Mouse (Mus musculus): ENCODE measurements around the gene Rpa2. TPM values are rescaled to one million over a fixed set of nuclear protein-coding genes. Genes with fewer than 3 reads are reported as not detected.
"Not testable (repeated sequence)": the region's sequence is repeated elsewhere in the genome, so short reads cannot be mapped to it uniquely, and the experiment has no call there.

The Rpa2 gene
- total RNA-seq, 1 experiment from 2014 or later, result 40.2 TPM

DNA sequence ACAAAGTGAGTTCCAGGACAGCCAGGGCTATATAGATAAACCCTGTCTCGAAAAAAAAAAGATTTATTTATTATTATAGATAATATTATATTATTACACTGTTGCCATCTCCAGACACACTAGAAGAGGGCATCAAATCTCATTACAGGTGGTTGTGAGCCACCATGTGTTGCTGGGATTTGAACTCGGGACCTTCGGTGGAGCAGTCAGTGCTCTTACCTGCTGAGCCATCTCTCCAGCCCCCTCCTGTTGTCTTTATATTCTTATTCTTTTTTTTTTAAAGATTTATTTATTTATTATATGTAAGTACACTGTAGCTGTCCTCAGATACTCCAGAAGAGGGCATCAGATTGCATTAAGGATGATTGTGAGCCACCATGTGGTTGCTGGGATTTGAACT lies 30.5 kb downstream of the Rpa2 start:
- not testable (repeated sequence) for ATAC-seq (replicated peaks; ENCODE audit: insufficient number of reproducible peaks, low FRiP score, low TSS enrichment, poor library complexity, severe bottlenecking)

GRCm38 (mm10) chr4:132799845-132800244 lies 31.7 kb downstream of the Rpa2 start:
- ATAC-seq (replicated peaks; ENCODE audit: insufficient number of reproducible peaks, low FRiP score, low TSS enrichment, poor library complexity, severe bottlenecking), result no peak; the same call in 1 of the 2 replicates

DNA sequence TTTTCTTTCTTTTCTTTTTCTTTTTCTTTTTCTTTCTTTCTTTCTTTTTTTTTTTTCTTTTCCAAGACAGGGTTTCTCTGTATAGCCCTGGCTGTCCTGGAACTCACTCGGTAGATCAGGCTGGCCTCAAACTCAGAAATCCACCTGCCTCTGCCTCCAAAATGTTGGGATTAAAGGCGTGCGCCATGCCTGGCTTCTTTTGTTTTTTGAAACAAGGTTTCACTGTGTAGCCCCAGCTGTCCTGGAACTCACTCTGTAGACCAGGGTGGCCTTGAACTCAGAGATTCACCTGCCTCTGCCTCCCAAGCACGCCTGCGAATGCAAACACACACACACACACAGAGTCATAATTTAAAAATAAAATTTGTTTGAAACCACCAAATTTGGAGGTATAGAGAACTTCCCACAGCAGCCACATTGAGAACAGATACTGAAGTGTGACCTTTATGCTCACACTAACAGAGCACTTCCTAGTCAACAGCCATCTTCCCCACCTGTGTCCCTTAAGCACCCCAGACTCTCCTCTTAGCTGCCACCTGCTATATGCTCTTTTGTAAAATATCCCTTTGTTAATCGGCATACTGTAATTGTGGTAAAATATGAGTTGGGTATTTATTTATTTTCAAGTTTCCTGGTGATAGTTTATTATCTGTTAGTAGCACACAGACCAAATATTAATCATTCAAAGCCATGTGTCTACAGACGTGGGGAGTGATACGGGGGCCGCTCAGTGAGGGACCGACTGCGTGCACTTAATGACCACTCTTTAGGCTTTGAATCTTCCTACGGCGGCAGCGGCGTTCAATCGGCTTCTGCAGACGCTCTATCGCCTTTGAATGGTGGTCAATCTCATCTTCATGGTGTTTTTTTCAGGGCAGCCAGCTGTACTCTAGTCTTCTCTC lies 33.3 kb downstream of the Rpa2 start:
- ATAC-seq (replicated peaks; ENCODE audit: insufficient number of reproducible peaks, low FRiP score, low TSS enrichment, poor library complexity, severe bottlenecking), result peak; percentile 24

DNA sequence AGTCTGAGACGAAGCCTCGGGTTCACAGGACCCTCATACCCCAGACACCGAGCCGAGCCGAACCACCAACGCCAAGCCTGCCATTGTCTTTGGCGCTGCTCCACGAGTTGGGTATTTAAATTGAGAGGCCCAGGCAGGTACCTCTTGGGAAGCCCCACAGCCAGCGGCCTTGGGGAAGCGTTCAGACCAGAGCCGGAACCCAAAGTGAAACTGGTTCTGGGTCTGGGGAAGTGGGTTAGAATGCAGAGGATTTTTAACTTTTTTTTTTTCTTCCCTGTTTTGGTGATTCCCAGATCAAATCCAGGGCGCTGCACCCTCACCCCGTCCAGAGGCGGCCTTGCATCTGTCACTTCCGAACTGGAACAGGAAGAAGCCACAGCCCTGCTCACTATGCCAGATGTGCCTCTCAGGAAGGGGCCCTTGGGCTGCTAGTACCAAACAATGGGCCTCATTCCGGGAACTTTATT lies 34.1 kb downstream of the Rpa2 start:
- ATAC-seq (replicated peaks; ENCODE audit: insufficient number of reproducible peaks, low FRiP score, low TSS enrichment, poor library complexity, severe bottlenecking), result peak; percentile 42

GRCm38 (mm10) chr4:132803212-132803611 lies 35.1 kb downstream of the Rpa2 start:
- no peak for ATAC-seq (replicated peaks; ENCODE audit: insufficient number of reproducible peaks, low FRiP score, low TSS enrichment, poor library complexity, severe bottlenecking)

DNA sequence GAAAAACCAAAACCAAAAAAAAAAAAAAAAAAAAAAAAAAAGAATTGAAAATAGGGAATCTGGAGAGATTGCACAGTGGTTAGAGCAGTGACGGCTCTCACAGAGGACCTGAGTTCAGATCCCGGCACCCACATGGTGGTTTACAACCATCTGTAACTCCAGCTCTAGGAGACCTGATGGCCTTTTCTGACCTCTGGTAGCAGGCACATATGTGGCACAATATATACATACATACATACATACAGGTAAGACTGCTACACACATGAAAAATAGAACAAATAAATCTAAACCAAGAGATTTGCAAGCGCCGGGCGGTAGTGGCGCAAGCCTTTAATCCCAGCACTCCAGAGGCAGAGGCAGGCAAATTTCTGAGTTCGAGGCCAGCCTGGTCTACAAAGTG lies 35.7 kb downstream of the Rpa2 start:
- no peak for ATAC-seq (replicated peaks; ENCODE audit: insufficient number of reproducible peaks, low FRiP score, low TSS enrichment, poor library complexity, severe bottlenecking)

DNA sequence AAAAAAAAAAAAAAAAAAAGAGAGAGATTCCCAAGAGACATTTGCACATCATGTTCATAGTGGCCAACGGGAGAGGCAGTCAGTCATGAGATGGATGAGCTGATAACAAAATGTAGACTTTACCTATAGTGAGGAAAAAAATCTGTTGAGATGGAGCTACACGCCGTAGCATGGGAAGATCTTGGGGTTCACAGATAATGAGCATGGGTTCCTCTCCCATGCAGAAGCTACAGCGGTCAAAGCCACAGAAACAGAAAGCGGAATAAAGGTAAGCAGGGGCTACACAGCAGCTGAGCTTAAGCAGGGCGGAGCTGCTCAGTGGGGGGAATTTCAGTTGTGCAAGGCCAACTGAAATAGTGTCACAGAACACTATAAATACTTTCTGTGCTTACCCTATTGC lies 36.2 kb downstream of the Rpa2 start:
- peak; percentile 72 for ATAC-seq (replicated peaks; ENCODE audit: insufficient number of reproducible peaks, low FRiP score, low TSS enrichment, poor library complexity, severe bottlenecking)

DNA sequence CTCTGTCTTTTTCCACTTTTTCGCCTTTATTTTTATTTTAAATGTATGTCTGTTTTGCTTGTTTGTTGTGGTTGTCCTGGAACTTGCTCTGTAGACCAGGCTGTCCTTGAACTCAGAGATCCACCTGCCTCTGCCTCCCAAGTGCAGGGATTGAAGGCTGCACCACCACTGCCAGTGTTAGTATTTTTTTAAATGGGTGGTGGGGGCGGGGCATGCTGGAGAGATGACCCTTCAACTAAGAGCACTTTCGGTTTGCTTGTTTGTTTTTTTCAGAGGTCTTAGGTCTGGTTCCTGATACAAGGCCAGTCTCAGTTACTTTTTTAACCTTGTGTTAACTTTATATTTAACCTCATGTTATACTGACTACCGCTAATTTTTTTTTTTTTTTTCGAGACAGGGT lies 37.0 kb downstream of the Rpa2 start:
- ATAC-seq (replicated peaks; ENCODE audit: insufficient number of reproducible peaks, low FRiP score, low TSS enrichment, poor library complexity, severe bottlenecking), result no peak

GRCm38 (mm10) chr4:132805599-132806197 lies 37.6 kb downstream of the Rpa2 start:
- ATAC-seq (replicated peaks; ENCODE audit: insufficient number of reproducible peaks, low FRiP score, low TSS enrichment, poor library complexity, severe bottlenecking), result no peak

GRCm38 (mm10) chr4:132806620-132807191 lies 38.6 kb downstream of the Rpa2 start:
- no peak for ATAC-seq (replicated peaks; ENCODE audit: insufficient number of reproducible peaks, low FRiP score, low TSS enrichment, poor library complexity, severe bottlenecking)

- peak; percentile 77 for ATAC-seq (replicated peaks; ENCODE audit: insufficient number of reproducible peaks, low FRiP score, low TSS enrichment, poor library complexity, severe bottlenecking)
These were observed 39.9 kb downstream of the Rpa2 start for GRCm38 (mm10) chr4:132807771-132808641.

GRCm38 (mm10) chr4:132809621-132810020 lies 41.5 kb downstream of the Rpa2 start:
- peak; percentile 33; the same call in 1 of the 2 replicates for ATAC-seq (replicated peaks; ENCODE audit: insufficient number of reproducible peaks, low FRiP score, low TSS enrichment, poor library complexity, severe bottlenecking)

- ATAC-seq (replicated peaks; ENCODE audit: insufficient number of reproducible peaks, low FRiP score, low TSS enrichment, poor library complexity, severe bottlenecking), result peak; percentile 83
These were observed 48.3 kb downstream of the Rpa2 start for GRCm38 (mm10) chr4:132816404-132816803.

GRCm38 (mm10) chr4:132816855-132817254 lies 48.7 kb downstream of the Rpa2 start:
- ATAC-seq (replicated peaks; ENCODE audit: insufficient number of reproducible peaks, low FRiP score, low TSS enrichment, poor library complexity, severe bottlenecking), result no peak

DNA sequence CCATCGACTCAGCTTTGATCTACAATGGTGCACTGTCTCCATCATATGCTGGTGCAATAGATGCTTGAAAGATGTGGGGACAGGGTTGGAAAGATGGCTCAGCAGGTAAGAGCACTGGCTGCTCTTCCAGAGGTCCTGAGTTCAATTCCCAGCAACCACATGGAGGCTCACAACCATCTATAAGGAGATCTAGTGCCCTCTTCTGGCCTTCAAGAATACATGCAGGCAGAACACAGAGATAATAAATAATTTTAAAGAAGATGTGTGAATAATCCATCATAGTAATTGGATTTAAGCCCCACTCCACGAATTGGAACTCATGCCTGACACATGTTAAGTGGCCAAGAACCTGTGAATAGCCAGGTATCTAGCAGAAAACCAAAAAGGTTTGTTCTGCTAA lies 50.3 kb downstream of the Rpa2 start:
- no peak for ATAC-seq (replicated peaks; ENCODE audit: insufficient number of reproducible peaks, low FRiP score, low TSS enrichment, poor library complexity, severe bottlenecking)

DNA sequence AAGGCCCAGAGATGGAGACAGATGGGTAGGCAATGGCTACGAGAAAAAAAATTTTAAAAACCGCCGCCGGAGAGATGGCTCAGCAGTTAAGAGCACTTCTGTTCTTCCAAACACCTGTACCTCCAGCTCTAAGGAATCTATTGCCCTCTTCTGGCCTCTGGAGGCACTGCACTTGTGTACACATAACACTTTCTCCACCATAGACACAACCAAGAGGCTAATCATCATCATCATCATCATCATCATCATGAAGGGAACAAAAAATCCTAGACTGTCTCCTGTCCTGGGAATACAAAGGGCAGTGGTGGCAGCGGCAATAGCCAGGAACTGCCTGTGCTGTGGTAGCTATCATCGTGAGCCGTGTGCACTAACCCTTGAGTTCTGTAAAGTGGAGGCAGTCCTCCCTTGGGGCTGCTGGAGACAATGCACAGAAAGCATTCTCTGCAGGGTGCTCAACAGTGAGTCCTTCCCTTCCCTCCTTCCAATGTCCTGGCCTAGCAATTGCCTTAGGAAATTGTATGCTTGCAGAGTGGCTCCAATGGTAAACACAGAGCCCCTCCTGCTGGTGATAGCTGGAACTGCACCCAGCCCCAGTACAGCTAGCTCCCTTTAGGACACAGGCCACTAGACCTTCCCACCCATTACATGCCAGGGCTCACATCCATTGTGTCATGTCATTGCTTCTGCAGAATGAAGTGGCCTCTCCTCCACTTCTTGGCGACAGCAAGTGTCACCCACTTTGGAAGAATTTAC lies 55.7 kb downstream of the Rpa2 start:
- peak; percentile 81 for ATAC-seq (replicated peaks; ENCODE audit: insufficient number of reproducible peaks, low FRiP score, low TSS enrichment, poor library complexity, severe bottlenecking)

All from monocyte, adult 5-6 weeks (primary cell).